Mouse (Mus musculus) ovary, postnatal 14 days (tissue): ENCODE results near the gene Gli2.

Experiments
- DNase-seq: peaks from one replicate; pipeline ENCODE4 v3.0.0; 2022; ENCODE audit warnings: low spot score

Gli2 gene

DNA sequence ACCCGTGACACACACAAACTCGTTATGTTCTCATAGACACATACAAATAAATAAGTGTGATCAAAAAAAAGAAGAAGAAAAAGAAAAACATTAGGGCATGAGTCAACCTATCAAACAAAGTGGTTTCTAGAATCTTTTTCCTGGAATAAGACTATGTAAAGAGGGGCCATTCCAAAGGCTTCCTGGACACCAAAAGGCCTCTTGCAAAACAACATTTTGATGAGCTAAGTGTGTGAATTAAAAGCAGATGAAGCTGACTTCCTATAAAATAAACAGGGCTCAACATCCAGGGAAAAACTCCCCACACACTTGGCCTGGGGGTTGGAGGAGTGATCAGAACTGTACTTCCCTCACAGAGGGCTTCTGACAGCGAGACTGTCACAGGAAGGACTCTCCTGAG lies 155.1 kb downstream of the Gli2 start:
- DNase-seq: no peak

DNA sequence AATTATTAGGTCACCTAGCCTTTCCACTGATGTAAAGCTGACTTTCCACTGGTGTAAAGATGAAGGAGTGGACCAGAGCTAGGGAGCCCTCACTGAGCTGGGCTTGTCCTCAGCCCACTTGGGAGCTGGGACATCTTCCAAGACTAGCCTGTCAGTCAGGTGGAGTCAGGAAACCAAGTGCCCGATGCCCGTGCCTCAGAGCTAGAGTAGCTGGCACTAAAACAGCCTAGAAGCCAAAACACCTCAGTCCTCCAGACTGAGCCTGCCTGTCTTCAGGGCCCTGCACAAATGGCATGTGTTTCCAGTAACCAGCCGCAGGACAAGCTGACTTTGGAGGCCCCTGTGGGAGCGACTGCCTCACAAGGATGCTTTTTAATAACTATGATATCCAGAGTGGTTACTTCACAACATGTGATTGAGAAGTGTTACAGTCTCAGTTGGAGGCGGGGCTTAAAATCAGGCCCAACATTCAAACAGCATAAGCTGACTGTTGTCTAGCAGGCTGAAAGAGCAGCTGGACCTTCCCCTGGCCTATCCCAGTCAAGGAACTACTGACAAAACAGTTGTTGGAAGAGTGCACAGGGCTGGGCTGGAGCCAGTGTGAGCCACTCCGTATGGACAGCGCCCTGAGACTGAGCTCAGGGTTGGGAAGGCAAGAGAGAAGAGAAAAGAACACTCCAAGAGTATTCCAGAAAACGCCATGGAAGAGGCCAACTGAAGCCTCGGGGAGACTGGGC lies 158.2 kb downstream of the Gli2 start:
- DNase-seq: peak; percentile 22

DNA sequence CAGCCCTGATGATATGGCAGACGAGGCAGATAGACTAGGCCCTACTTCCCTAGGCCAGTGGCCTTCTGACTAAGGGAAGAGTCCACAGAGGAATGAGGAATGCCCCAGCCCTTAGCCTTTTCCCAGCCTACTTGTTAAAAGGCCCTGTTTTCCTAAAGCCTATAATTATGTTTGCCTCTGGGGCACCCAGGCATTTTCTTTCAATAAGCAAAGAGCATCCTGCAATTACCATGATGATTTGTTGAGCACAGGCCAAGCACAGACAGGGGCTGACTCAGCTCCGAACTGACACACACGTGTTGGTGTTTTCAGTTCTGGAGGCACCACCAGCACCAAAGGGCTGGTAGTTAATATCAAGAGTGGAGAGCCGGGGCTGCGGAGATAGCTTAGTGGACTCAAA lies 162.0 kb downstream of the Gli2 start:
- DNase-seq: no peak

DNA sequence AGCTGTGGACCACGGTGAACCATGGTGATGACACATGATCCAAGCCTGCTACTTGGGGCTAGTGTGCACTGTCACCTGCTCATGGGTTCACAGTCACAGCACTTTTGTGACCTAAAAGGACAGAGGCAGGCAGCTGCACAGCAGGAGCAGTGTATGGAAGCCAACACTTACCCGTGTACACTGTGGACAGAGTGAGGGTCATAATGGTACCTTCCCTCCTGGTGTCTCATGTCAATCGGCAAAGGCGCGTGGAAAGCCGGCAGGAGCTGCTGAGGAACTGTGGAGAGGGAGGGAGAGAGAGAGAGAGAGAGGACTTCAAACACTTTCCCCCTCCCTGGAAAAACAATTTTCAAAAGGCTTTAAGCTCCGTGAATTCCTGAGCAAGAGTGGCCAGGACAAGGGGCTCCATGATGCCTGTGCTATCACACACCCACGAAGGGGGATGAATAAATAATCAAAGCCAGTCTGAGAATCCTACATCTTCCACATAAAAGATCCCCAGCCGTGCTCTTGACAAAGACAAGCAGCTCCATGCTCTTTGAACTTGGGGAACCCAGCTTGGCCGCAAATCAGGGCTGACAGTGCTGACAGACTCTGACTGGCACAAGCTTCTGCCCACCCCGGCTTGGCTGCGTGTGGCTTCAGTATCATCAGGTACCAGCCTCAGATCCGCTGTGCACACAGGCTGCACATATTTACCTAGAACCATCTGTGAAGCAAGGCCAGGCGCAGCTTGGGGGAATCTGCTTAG lies 163.1 kb downstream of the Gli2 start:
- DNase-seq: no peak

DNA sequence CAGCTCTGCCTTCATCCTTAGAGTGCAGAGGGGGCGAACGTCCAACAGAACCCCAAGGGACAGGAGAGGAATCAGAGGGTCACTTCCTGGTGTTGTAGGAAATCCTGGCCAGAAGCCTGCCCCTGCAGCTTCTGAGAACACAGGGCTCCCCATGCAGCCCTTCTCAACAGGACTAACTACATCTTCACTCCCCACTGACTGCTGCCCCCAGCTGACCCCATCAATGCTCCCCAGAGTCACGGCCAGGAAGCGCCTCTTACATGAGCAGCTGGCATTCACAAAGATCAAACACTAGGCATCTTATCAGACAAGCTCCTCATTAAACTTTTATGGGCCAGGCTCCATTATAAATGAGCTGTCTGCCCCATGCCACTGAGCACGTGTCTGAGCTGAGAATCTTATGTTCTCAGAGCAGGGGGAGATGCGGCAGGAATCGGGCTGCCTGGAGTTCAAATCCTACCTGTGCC lies 172.6 kb downstream of the Gli2 start:
- no peak for DNase-seq

DNA sequence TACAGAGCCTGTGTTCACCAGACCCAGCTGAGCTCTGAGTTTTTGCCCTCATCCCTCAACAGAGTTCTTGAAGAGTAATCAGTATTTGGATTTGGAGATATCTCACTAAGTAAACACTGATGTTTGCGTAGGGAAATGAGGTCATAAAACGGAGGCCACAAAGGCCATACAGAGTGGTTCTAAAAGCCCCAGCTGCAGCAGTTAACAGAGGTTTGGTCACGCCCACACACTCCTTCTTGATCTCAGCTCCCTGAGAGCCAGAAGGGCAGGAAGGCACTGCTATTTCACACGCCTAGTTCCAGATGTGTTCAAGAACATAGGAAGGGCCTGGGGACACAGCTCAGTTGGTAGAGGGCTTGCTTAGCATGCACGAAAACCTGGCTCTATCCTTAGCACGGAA lies 175.1 kb downstream of the Gli2 start:
- DNase-seq: no peak

DNA sequence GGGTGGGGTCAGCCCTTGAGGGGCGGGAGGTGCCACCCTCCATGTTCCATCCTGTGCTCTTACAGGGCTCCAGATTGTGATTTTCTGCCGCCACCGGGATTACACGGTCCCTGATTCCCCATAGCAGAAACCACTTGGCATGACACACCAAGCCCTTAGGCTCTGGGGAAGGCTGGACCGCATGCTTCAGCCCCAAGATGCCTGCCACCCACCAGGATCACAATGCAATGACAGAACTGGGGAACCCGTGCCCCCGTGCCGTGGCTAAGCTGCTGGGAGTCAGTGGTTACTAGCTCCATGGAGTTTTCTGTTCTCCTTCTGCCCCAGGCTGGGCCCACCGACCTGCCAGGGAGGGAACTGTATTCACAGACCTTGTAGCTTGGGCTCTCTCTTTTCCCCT lies 178.2 kb downstream of the Gli2 start:
- no peak for DNase-seq

DNA sequence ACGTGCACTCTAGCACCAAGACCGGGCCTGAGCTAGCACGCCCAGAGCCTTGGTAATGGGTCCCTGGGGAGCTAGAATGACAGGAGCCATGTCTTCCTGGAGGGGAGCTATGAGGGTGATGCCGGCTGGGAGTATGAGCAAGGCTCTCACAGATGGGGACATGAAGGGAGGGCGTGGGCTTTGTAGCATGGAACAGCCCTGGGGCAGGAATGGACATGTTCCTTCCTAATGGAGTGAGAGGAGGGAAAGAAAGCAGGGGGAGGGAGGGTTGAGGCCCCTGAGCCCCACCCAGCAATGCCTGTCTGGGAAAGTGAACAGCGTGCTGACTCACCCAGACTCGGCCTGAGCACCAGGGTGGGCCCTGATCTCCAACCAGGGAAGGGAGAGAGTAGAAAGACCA lies 179.9 kb downstream of the Gli2 start:
- no peak for DNase-seq

DNA sequence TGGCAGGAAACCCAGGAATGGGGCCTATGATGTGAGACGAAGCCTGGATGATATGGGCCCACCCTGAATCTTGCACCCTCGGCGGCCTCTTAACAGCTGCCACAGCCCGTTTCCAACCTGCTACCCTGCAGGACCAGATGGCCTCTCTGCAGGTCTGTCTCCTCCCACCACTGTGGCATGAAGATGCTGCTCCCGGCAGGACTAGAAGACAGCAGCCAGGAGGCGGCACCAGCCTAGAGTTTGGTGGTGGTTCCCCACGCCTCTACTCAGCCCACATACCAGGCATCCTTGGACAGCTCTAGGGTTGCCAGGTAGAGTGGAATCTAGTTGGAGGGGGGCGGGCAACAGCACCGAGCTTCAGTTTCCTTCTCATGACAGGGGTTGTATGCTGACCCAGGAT lies 188.7 kb downstream of the Gli2 start:
- no peak for DNase-seq

DNA sequence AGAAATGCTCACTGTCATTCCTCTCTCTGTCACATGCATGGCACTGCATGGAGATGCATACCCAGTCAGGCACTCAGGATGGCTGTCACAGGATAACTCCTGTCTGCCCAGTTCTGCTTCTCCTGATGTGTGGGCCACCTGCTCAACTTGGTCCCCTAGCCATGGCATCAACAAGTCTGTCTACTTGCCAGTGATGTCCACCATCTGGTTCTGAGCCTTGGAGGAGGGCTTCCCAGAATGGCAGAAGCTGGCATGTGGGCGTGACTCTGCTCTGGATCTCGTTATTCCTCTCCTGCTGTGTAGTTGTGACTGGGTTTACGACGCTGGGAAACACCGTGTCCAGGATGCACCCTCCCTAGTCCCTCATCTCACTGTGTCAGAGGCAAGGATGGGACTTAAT lies 189.4 kb downstream of the Gli2 start:
- no peak for DNase-seq

DNA sequence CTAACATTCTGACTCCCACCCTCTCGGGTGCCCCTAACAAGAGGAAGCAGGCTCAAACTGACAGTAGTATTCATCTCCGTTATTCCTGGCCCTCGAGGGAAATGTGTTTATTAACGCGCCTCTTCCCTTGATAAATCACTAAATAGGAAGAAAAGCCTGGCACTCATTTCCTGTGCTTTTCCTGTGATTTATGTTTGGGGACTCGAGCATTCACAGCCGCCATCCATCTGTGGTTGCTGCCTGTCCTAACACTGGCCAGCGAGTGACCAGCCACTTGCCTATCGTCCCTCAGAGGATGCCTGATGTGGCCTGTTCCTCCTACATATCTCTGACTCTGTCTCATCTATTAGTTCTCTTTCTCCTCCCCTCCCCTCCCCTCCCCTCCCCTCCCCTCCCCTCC lies 195.3 kb downstream of the Gli2 start:
- no peak for DNase-seq

DNA sequence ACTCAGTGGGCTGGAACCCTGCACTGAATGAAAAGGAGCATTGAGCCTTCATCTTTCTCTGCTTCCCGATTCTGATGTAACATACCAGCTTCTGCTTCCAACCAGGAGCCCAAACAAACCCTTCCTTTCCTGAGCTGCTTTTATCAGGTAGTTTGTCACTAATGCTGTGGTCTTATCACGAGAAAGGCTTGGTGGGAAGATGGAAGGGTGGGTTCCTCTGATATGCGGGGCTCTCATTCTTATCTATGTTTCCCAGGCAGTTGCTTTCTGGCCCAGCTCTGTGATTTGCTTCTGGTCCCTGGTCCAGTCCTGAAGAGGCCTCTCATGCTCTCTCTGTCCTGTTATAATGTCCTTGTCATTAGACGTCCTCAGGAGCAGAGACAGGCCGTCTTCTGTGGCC lies 222.8 kb downstream of the Gli2 start:
- no peak for DNase-seq

DNA sequence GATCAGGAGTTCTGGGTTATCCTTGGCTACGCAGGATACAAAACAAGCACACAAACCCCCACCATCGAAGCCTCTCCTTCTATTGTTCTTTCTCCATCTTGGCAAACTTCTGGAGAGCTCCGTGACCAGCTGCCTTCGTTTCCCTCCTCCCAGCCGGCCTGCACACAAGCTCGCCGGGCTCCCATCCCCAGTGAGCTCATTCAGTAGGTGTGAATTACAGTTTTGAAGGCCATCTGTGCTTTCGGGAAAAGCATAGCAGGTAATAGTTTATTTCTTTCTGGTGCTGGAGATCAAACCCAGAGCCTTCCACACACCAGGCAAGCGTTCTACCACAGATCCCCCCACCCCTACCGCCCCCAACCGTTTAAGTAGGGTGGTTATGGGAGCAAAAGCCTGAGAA lies 226.8 kb downstream of the Gli2 start:
- no peak for DNase-seq

DNA sequence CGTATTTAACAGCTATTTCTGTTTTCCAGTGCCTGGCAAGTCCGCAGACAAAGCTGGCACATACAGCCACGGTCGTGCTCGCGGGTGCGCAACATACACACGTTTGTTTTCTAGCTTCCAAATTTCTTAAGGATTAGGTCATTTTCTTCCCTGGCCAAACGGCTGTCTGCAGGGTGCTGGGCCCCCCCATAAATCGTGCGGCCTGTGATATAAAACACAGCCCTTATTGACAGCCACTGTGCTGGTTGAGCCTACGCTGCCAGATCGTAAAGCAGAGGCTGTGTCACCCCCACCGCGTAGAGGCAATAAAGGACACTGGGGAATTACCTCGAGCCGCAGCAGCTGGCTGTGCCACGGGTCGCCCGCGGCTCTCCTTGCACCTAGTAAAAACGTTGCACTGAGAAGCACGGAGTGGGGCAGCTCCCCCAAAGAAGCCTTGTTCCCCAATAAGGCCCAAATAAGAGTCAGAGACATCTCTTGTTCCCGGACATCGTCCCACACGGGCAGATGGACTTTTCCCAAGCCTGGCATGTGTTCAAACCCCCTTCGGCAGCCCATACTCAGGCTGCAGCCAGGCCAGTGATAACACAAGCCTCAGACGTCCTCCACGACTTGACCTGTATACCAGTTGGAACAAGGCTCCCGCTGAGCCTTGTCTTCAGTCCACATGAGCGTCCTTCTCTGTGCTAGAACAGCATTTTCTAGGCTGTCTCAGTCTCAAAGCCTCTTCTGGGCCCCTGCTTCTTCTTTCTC lies 227.8 kb downstream of the Gli2 start:
- peak; percentile 15 for DNase-seq

DNA sequence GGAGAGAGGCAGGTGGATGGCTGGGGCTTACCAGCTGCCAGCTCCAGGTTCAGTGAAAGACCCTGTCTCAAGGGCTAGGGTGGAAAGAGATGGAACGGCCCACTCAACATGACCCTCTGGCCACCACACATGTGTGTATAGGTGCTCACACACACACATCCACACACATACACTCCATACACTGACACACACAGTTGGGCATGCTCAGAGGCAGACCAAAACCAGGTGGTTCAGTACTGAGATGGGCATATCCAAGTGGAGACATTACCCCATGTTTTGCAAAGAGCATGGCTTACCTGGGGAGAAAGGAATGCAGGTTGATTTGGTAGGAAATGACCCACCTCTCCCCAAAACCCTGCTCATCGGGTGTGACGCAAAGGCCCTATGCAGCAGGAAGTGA lies 228.4 kb downstream of the Gli2 start:
- DNase-seq: no peak

DNA sequence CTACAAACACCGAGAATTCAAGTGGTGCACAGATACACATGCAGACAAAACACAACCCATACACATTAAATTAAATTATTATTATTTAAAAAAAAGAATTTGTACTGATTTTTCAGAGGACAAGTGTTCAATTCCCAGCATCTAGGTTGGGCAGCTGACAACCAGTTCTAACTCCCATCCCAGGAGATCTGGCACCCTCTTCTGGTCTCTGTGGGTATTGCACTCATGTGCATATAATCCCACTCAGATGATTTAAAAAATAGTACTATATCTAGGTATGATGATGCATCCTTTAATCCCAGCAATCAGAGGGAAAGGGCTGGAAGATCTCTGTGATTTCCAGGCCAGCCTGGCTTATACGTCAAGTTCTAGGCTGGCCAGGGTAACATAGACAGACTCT lies 231.2 kb downstream of the Gli2 start:
- DNase-seq: no peak

DNA sequence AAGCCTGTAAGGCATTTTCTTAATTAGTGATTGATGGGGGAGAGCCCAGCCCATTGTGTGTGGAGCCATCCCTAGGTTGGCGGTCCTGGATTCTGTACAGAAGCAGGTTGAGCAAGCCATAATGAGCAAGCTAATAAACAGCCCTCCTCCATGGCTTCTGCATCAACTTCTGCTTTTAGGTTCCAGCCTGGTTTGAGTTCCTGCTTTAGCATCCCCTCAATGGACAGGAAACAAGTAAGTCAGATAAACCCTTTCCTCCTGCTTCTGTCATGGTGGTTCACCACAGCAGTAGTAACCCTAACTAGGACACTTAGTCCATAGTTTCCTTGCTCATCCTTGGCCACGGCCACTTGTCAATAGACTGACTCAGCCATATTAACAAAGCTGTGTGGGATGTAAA lies 238.4 kb downstream of the Gli2 start:
- DNase-seq: no peak

DNA sequence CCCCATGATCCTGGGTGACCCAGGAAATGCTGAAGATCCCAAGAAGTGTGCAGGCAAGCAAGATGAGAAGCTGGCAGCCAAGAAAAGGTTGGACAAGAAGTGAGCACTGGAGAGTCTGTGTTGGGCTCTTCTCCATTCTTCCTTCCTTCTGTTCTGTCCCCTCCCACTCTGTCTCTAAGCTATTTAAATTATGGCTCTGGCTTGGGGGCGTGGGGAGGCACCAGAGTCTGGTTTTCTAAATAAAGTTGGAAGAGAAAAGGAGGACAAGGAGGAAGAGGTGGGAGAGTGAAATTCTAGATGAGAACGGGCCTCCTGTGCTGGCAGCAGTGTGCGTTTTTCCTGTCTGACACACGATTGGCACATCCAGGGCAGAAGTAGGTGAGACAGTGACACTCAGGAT lies 243.1 kb downstream of the Gli2 start:
- DNase-seq: no peak

DNA sequence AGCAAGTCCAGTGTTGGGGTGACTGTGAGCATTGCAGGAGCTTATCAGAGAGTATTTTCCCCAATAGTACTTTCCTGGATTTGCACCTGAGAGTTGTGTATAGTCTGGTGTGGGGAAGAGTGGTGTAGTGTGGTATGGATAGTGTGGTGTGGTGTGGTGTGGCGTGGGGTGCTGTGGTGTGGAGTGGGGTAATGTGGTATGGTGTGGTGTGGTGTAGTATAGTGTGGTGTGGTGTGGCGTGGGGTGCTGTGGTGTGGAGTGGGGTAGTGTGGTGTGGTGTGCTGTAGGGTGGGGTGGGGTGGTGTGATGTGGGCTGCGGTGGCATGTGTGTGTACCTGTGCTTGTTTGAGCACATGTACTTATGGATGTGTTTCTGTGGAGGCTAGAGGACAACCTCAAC lies 246.7 kb downstream of the Gli2 start:
- no peak for DNase-seq

DNA sequence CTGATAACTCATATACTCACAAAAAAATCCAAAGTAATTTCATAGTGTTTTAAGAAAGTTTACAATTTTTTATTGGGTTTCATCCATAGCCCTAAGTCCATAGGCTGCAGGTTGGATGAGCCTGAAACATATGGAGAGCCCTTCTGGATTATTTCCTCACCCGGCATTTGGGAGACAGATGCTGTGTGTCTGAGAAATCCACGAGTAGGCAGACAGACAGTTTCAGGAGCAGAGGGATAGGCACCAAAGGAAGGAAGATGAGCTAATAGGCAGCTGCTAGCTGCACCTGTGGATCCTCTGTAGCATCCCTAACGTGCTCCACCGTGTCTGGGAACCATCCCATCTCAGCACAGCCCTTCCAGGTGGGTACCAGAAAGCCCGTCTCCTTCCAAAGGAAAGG lies 251.3 kb downstream of the Gli2 start:
- DNase-seq: no peak

DNA sequence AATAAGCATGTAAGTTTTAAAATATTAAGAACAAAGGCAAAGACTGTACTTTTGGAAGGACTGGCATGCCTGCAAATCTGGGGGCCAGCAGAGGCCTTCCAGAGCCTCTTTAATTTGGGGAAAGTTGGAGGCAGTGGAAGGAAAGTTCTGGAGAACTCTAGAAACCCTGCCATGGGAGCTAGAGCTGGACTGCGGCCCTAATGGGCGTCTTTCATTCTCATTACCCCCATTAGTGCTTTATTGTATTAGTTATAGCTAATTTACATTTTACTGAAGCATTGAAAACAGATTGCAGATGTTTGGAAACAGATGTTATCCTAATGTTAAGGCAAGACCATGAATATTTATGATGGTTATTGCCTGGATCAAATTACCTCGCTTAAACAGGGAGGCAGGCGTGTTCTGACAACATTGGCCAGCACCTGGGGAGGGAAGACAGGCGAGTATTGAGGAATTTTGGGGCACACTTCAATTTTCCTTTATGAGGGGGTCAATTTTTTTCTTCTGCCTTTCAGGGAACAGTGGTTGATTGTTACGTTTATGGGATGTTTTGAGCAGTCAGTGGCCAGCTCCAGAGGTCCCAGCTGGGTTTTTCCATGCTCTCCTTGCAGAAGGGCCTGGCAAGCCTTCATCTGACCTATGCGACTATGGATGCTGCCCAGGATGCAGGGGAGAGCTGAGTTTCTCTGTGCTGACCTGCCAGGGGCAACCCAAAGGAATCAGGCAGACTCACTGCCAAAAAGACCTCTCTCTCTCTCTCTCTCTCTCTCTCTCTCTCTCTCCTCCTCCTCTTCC lies 253.9 kb downstream of the Gli2 start:
- DNase-seq: no peak
